Mouse (Mus musculus): ENCODE results near the gene Hsp90aa1.

DNA sequence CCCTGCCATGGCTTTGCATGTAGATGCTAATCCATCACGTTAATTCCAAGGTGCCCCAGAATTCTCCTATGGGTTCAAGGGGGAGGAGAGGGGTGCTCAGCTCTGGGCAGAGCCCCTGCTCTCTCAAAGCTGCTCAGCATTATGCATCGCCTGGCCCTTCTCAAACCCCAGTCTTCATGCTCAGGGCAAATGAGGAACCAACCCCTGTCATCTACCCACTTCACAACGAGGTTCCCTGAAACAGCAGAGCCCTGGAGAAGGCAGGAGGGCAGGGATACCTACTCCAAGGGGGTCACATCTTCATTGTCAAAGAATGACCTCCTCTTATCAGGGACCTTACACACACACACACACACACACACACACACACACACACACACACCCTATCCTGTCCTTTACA, 20.6 kb downstream of the Hsp90aa1 start:
- TF ChIP-seq POLR2A (IDR thresholded peaks at IDR 0.05; ENCODE audit: extremely low read depth, insufficient read depth, low read length) (no peak), CTCF (IDR thresholded peaks at IDR 0.05; ENCODE audit: extremely low read depth, insufficient read depth, low read length) (no peak)
